ENCODE assay signal across 8 mouse cellular contexts in genomic region chr10:42031021-42031420, GRCm38 (mm10). TPM values are rescaled to one million over a fixed set of nuclear protein-coding genes. Genes with fewer than 3 reads are reported as not detected.
A peak's percentile ranks its signal among the peaks of the same experiment; 100 is the strongest.
DNase-seq lines count a peak whose midpoint lies in the region; ATAC-seq and TF ChIP-seq lines count a peak whose summit lies in the region.

No protein-coding gene starts in this region.

- no peaks in the 10 kb centered on the region for H3K27me3 ChIP-seq in cerebellum, adult 2 months (ENCODE audit: control insufficient read depth, insufficient read depth, low read length)
- no peaks in the 10 kb centered on the region for H3K27me3 ChIP-seq in forebrain, postnatal 0 days (ENCODE audit: insufficient read depth, low read length)
- H3K27me3 ChIP-seq in lung, embryonic 15.5 days: peaks cover 4% of the 10 kb centered on the region; the same call in 1 of the 2 replicates
- no peaks in the 10 kb centered on the region for H3K27me3 ChIP-seq in thymus, adult 2 months (ENCODE audit: control insufficient read depth, insufficient read depth, low read length)

- WGBS in cerebellum, adult 2 months: 5% methylated on average over 16 of the region's 16 CpGs
- 24% methylated on average over 16 of the region's 16 CpGs for WGBS in forebrain, postnatal 0 days
- WGBS in lung, embryonic 15.5 days: 18% methylated on average over 16 of the region's 16 CpGs
- WGBS in olfactory bulb, adult 2 months: 30% methylated on average over 16 of the region's 16 CpGs
- 3% methylated on average over 16 of the region's 16 CpGs for WGBS in thymus, adult 2 months

- peaks cover 0 to 2% of the 10 kb centered on the region in 2 experiments; a peak in 1 of 4 replicates for H3K4me1 ChIP-seq in ES-E14 (ENCODE audit: control insufficient read depth in 2 of 2, insufficient read depth in 2 of 2, low read length in 2 of 2, poor library complexity in 1 of 2)
- H3K4me1 ChIP-seq in cerebellum, adult 2 months (ENCODE audit: control insufficient read depth, insufficient read depth, low read length): no peaks in the 10 kb centered on the region
- no peaks in the 10 kb centered on the region for H3K4me1 ChIP-seq in forebrain, postnatal 0 days (ENCODE audit: insufficient read depth)
- H3K4me1 ChIP-seq in lung, embryonic 15.5 days: peaks cover 18% of the 10 kb centered on the region
- H3K4me1 ChIP-seq in olfactory bulb, adult 2 months (ENCODE audit: control insufficient read depth, insufficient read depth, low read length): peaks cover 6% of the 10 kb centered on the region
- H3K4me1 ChIP-seq in thymus, adult 2 months (replicated peaks; ENCODE audit: control insufficient read depth, insufficient read depth, low read length): peaks cover 5% of the 10 kb centered on the region

- H3K4me3 ChIP-seq in ES-E14 (ENCODE audit: insufficient read depth in 1 of 2, low read depth in 1 of 2, low read length in 2 of 2, poor library complexity in 1 of 2, severe bottlenecking in 1 of 2): 0 out of 4 replicates have a peak overlapping the region, but pooled peaks of 1 of the 2 experiments have one; percentile 5
- H3K4me3 ChIP-seq in cerebellum, adult 2 months (replicated peaks; ENCODE audit: insufficient read depth, low read depth, low read length): peak overlapping the region; percentile 33
- H3K4me3 ChIP-seq in forebrain, postnatal 0 days (ENCODE audit: low read depth, low read length): no peak overlapping the region
- H3K4me3 ChIP-seq in lung, embryonic 15.5 days: no peak overlapping the region
- H3K4me3 ChIP-seq in olfactory bulb, adult 2 months (ENCODE audit: insufficient read depth, low read depth, low read length): peak overlapping the region; percentile 25
- peak overlapping the region; percentile 11; the same call in 1 of the 2 replicates for H3K4me3 ChIP-seq in thymus, adult 2 months (ENCODE audit: control insufficient read depth, insufficient read depth, low read length)

- no peak overlapping the region for H3K27ac ChIP-seq in ES-E14 (ENCODE audit: insufficient read depth, low read depth, low read length, poor library complexity, severe bottlenecking)
- H3K27ac ChIP-seq in cerebellum, adult 2 months (ENCODE audit: insufficient read depth, low read length): peak overlapping the region; percentile 41; the same call in 1 of the 2 replicates
- no peak overlapping the region for H3K27ac ChIP-seq in forebrain, postnatal 0 days (ENCODE audit: low read depth, low read length)
- H3K27ac ChIP-seq in lung, embryonic 15.5 days: no peak overlapping the region
- no peak overlapping the region for H3K27ac ChIP-seq in olfactory bulb, adult 2 months (ENCODE audit: insufficient read depth, low read depth, low read length)
- H3K27ac ChIP-seq in thymus, adult 2 months (ENCODE audit: control insufficient read depth, insufficient read depth, low read length): no peak overlapping the region

- TF ChIP-seq POLR2A in cerebellum, adult 2 months (IDR thresholded peaks at IDR 0.05; ENCODE audit: borderline replicate concordance, insufficient read depth, low read length): peak; percentile 14; the same call in 1 of the 2 replicates
- TF ChIP-seq POLR2A in olfactory bulb, adult 2 months (IDR thresholded peaks at IDR 0.05; ENCODE audit: insufficient read depth, low read depth, low read length): no peak
- TF ChIP-seq POLR2A in thymus, adult 2 months (IDR thresholded peaks at IDR 0.05; ENCODE audit: control insufficient read depth, extremely low read depth, insufficient read depth, low read length, poor library complexity): no peak

- in situ Hi-C loops in ES-E14 (cut with MboI; ENCODE audit: low sequenced_read_pairs in 2 of 2, unreplicated experiment in 2 of 2): no loop called here

- no peak overlapping the region; the same call in 1 of the 2 replicates for H3K9ac ChIP-seq in ES-E14 (ENCODE audit: insufficient read depth, low read depth, low read length, poor library complexity, severe bottlenecking)
- no peak overlapping the region for H3K9ac ChIP-seq in forebrain, postnatal 0 days
- H3K9ac ChIP-seq in lung, embryonic 15.5 days: no peak overlapping the region

- TF ChIP-seq CTCF in cerebellum, adult 2 months (IDR thresholded peaks at IDR 0.05; ENCODE audit: borderline replicate concordance, insufficient read depth, low read depth, low read length): peak; percentile 92
- peak; percentile 80 for TF ChIP-seq CTCF in forebrain, postnatal 0 days (IDR thresholded peaks at IDR 0.05; ENCODE audit: low read depth)
- peak; percentile 39; the same call in 1 of the 2 replicates for TF ChIP-seq CTCF in olfactory bulb, adult 2 months (IDR thresholded peaks at IDR 0.05; ENCODE audit: insufficient read depth, low read depth, low read length)
- peak; percentile 96 for TF ChIP-seq CTCF in thymus, adult 2 months (IDR thresholded peaks at IDR 0.05; ENCODE audit: borderline replicate concordance, control insufficient read depth, extremely low read depth, insufficient read depth, low read length, poor library complexity)

- H3K9me3 ChIP-seq in ES-E14 (ENCODE audit: control insufficient read depth, insufficient read depth, low read depth, low read length): no peaks in the 10 kb centered on the region
- no peaks in the 10 kb centered on the region for H3K9me3 ChIP-seq in forebrain, postnatal 0 days (ENCODE audit: low read length)
- no peaks in the 10 kb centered on the region for H3K9me3 ChIP-seq in lung, embryonic 15.5 days

- peak; percentile 73 for DNase-seq in ES-E14 (ENCODE audit: low read depth, low spot score)
- DNase-seq in cerebellum, adult 2 months: peak; percentile 90 to 91
- DNase-seq in forebrain, postnatal 0 days: peak; percentile 64
- peak; percentile 91 for DNase-seq in heart, postnatal 4 days
- DNase-seq in layer of hippocampus, adult 8-10 months (ENCODE audit: low spot score in 2 of 2): peak; percentile 71 to 78
- DNase-seq in thymus, adult 2 months: peak; percentile 92

- H3K36me3 ChIP-seq in ES-E14 (ENCODE audit: control insufficient read depth, insufficient read depth, low read length, poor library complexity, severe bottlenecking): no peaks in the 10 kb centered on the region
- no peaks in the 10 kb centered on the region for H3K36me3 ChIP-seq in forebrain, postnatal 0 days (ENCODE audit: insufficient read depth)
- no peaks in the 10 kb centered on the region for H3K36me3 ChIP-seq in lung, embryonic 15.5 days
- H3K36me3 ChIP-seq in thymus, adult 2 months (ENCODE audit: control insufficient read depth, insufficient read depth, low read length): no peaks in the 10 kb centered on the region

- peak; percentile 54 for ATAC-seq in forebrain, postnatal 0 days
- peak; percentile 40; the same call in 1 of the 2 replicates for ATAC-seq in lung, embryonic 15.5 days (ENCODE audit: borderline replicate concordance, extremely low read depth, low FRiP score, low TSS enrichment)

- H3K4me2 ChIP-seq in forebrain, postnatal 0 days (ENCODE audit: low read depth): peak overlapping the region; percentile 27; the same call in 1 of the 2 replicates
- peak overlapping the region; percentile 46 for H3K4me2 ChIP-seq in lung, embryonic 15.5 days

TF ChIP-seq in ES-E14, 5 proteins besides CTCF, POLR2A, EP300 and RAD21:
- TF ChIP-seq ZNF384 (IDR thresholded peaks at IDR 0.05; ENCODE audit: low read depth, low read length) (no peak), ZC3H11A (IDR thresholded peaks at IDR 0.05; ENCODE audit: borderline replicate concordance, low read depth, low read length) (peak; percentile 74; the same call in 1 of the 2 replicates), MAFK (IDR thresholded peaks at IDR 0.05; ENCODE audit: insufficient read depth, low read depth, low read length) (peak; percentile 98)

RNA-seq across cellular contexts. Expression of gene Armc2, which starts 12.8 kb away (rescaled TPM):
- 0.32 and 1.0 TPM in 2 replicates for total RNA-seq in ES-E14 (2012; rRNA removed)
- polyA plus RNA-seq in cerebellum, adult 2 months (2012; rRNA removed): 4.4 and 6.0 TPM in 2 replicates
- total RNA-seq in forebrain, postnatal 0 days (2014; rRNA removed): 9.8 and 11.4 TPM in 2 replicates
- polyA plus RNA-seq in forebrain, postnatal 0 days (2015; fragmentation: Nextera tagmentation; extraction: Ambion mirVana): 10.1 and 14.1 TPM in 2 replicates
- 1 to 10 TPM; 1.2 to 1.6 TPM for total RNA-seq in heart, postnatal 4 days (2021)
- total RNA-seq in layer of hippocampus, adult 8-10 months (2022): 10 to 100 TPM in 2 of 4 experiments, 1 to 10 TPM in 2; 8.9 to 12.7 (median 9.7) TPM
- polyA plus RNA-seq in lung, embryonic 15.5 days (2015; fragmentation: Nextera tagmentation; extraction: Ambion mirVana): 1.8 and 1.9 TPM in 2 replicates
- polyA plus RNA-seq in olfactory bulb, adult 2 months (2012; ENCODE audit: insufficient read depth, insufficient read length, low replicate concordance, missing spikeins): not detected in 2 replicates
- 0.15 and 0.46 TPM in 2 replicates for polyA plus RNA-seq in thymus, adult 2 months (2012; rRNA removed)

Comparison
In these comparisons a context has a peak if more than half of its experiments do, and no peak if none do; other contexts are left out.
1. H3K4me3 ChIP-seq: peak in cerebellum, adult 2 months (single experiment), olfactory bulb, adult 2 months (single experiment) and thymus, adult 2 months (single experiment); none in forebrain, postnatal 0 days (single experiment) and lung, embryonic 15.5 days (single experiment).
2. CTCF ChIP-seq: peak in every context shown above with its lines; median percentile 96 in thymus, adult 2 months; 92 in cerebellum, adult 2 months; 80 in forebrain, postnatal 0 days; 39 in olfactory bulb, adult 2 months.
3. Peak in every context shown above with its lines, with median percentiles within 50 percentile points of each other: DNase-seq.